Mouse (Mus musculus) adrenal gland, postnatal 10 days (tissue): ENCODE results near the gene Fmnl2. TPM values are rescaled to one million over a fixed set of nuclear protein-coding genes. Genes with fewer than 3 reads are reported as not detected.

ENCODE experiments used
- DNase-seq: peaks from one replicate; pipeline ENCODE4 v3.0.0; 2021; ENCODE audit warnings: mixed read lengths
- total RNA-seq, 2 experiments: library from RNA; stranded (reverse); gene quantifications; 2 replicates each; pipeline ENCODE4 v1.2.3; 2021

The Fmnl2 gene
- total RNA-seq, 2 experiments from 2014 or later: 15.2 to 15.7 TPM

GRCm38 (mm10) chr2:52957771-52958534 lies 100.3 kb downstream of the Fmnl2 start:
- no peak for DNase-seq

DNA sequence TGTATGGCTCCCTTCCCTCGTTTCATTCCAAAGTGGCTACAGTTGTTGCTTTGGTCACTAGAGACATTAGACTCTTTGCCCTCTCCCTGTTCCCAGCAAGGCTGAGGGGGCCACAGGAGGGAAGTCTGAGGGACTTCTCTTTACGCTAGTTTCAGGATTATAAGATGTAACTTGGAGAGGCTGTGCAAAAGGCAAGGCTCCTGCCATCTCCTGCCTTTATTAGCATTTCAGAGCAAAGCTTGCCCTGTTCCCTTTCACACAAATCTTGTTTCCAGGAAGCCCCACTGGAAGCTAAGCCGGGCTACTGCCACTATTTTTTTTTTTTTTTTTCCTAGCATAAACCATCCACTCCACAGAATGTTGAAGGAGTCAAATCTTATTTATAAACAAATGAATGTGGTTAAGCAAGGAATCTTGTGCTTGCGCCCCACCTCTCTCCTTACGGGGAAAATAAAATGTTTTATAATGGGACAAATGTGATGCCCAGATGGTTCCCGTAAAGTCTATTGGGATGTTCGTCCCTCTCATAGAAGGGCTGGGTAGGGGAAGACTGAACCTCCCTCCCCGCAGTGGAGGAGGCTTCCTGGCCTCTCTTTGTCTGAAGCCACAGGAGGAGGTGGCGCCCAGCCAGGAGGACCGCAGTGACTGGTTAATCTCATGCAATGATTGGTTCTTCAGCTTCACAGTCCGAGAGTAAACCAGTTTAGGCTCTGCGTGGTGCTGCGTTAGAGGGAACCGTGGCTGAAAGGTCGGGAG lies 101.1 kb downstream of the Fmnl2 start:
- DNase-seq: peak; percentile 83

DNA sequence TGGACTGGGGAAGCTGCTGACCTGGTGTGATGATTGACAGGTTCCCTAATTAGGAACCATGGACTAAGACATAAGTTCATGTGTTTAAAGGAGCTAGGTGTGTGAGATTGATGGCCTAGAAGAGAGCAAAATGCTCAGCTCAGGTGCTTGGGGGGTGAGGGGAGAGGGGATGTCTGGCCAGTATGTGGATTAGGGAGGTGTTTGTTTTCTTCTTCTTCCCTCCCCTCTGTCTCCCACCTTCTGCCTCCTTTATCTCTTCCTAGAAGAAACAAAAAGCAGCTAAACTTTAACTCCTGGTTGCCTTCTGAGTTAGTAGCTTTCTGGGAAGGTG lies 101.6 kb downstream of the Fmnl2 start:
- DNase-seq: no peak

DNA sequence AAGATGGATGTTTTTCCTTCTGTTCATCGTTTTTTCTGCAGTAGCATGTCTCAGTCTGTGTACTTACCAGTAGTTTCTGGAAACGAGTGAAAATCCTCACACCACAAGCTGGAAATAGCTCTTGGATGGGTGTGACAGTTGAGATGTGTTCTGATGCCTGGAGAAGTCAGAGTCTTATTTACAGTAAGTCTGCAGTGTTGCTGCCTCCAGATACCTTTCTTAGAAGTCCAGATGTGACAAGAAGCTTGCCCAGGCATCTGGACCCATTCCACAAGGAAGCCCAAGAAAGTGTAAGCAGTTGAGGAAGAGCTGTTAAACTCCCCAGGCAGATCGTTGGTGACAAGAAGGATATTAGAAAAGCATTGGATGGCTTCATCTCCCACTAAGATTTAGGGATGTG lies 102.3 kb downstream of the Fmnl2 start:
- no peak for DNase-seq

GRCm38 (mm10) chr2:52960697-52961096 lies 103.0 kb downstream of the Fmnl2 start:
- no peak for DNase-seq

DNA sequence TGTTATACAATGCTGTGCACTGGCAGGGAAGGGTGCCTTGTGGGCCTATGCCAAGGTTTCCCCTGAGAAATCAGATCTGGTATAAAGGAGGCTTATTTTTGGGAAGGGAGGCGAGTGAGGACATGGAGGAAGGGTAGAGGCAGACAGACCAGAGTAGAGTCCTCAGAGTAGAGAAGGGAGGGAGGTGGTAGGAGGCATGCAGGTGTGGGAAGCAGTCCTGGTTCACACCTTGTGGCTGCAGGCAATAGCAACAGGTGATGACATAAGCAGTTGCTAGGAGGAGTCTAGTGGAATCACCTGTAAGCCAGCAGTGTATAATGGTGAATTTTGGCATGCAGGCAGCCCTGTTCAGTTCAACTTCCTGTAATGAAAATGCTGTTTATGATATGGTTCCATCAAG lies 105.8 kb downstream of the Fmnl2 start:
- no peak for DNase-seq

DNA sequence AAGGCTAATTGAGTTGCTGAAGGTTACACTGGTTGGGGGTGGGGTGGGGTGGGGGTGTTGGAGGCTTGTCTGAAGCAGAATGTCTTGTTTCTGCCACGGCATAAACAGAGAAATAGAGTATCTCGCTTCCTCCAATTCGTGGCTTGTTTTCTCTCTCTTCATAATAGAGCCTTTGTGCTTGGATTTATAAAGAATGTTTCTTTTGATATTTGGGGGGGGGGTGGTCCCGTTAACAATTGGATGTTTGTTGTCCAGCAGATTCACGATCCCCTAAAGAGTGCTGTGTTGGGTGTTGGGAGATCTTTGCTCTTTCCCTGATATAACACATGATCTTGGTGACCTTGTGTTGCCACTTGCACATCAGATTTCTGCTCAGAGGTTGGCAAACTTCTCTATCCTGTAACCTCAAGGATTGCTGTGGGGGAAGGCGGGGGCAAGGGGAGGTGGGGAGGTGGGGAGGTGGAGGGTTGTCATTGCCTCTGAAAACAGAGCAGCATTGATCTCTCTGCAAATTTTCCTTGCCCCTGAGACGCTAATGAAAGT lies 106.8 kb downstream of the Fmnl2 start:
- DNase-seq: no peak

DNA sequence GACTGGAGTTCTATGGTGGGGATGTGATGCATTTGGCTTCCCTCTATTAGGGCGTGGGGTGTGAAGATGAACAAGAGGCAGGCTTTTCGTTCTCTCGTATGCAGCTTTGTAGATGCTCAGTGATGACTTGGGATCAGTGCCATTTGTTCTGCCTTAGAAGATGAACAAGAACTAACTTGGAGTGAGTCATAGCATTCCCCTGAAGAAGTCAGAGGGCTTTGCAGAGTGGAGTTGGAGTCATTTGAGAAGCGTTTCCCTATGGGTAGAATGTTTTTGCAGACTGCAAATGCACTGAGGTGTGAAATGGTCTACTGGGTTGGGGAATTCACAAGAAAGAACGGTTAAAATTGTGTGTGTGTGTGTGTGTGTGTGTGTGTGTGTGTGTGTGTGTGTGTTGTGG lies 108.6 kb downstream of the Fmnl2 start:
- DNase-seq: no peak

- no peak for DNase-seq
Observed at GRCm38 (mm10) chr2:52966820-52967460, 109.3 kb downstream of the Fmnl2 start.

GRCm38 (mm10) chr2:52967461-52967823 lies 109.8 kb downstream of the Fmnl2 start:
- DNase-seq: no peak

DNA sequence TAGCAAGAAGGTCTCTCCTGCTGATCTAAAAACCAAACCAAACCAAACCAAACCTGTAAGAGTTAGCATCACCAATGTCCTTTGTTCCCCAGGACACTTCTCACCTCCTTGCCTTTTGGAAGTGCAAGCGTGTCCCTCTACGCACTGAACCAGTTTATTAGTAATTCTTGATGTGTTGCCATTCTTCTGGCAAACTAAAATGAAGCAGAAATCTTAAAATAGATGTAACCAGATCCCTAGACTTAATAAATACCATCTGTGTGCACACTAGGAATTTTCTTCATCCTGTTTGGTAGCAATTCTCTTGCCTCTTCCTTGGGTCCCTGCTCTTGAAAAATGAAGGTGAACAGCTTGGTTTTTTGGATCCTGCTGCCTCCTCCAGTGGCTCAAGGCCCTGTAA lies 111.2 kb downstream of the Fmnl2 start:
- no peak for DNase-seq

DNA sequence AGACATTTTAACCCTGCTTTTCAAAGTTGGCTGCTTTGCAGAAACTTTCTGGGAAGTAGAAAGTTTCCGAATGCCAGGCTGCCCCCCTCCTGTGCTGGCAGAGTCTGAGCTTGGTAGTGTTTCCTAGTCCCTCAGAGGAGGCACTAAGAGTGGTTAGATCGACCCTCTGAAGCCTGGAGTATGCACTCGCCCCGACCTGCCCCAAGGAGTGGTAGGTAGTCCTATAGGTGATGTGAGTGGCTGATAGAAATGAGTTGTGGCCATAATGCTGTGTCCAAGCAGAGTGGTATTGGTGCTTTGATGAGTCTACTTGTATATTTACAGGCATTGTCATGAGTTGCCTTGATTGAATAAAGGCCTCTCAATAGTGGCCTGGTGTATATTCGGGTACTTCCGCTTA lies 116.4 kb downstream of the Fmnl2 start:
- DNase-seq: no peak

DNA sequence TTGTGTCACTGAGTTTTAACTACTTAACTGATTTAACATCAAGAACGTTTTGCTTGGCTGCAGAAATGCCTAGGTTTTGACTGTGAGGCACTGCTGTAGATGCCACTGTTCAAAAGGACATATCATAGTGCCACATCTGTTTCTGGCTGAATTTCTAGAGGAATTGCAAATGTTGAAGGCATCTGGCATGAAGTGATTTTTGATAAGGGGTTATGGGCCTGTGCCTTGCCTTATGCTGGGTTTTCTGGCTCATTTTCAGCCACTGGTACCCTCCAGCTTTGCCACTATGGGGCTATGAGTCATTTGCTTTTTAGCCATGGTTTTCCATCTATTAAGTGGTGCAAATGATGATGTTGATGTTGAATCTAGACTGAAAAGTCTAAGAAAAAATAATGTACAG lies 117.1 kb downstream of the Fmnl2 start:
- DNase-seq: no peak

GRCm38 (mm10) chr2:52977921-52978675 lies 120.4 kb downstream of the Fmnl2 start:
- no peak for DNase-seq

DNA sequence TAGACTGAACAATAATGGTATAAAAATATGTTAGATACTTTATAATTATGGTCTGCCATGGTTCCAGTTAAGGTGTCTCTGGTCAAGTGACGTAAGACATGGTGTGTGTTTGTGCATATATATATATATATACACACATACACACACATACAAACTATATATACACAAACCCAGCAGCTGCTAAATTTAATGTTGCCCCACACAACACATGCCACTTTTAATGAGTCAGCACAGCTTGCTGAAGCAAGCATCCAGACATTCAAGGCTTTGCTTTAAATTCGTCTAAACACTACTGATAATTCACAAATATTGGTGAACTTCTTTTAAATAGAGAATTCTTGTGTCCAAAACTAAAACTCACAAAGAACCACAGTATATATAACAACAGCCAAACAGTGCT lies 121.1 kb downstream of the Fmnl2 start:
- DNase-seq: no peak

DNA sequence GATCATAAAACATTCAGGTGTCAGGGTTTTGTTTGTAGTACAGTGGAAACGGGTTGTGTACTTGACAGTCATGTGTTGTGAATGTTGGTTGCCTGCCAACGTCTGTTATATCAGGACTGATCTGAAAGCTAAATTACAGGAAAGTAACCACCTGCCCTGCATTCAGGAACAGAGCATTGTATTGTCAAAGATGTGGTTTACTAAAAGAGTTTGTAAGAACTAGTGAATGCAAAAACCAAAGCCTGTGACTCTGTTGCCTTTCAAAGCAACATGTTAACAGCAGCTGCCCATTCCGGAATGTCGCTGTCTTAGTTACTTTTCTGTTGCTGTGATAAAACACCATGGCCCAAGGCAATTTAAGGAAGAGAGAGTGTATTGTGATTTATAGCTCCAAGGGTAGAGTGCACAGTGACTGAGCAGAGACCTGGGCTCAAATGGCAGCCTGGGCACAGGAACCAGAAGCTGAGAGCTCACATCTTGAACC lies 121.7 kb downstream of the Fmnl2 start:
- DNase-seq: peak; percentile 51

DNA sequence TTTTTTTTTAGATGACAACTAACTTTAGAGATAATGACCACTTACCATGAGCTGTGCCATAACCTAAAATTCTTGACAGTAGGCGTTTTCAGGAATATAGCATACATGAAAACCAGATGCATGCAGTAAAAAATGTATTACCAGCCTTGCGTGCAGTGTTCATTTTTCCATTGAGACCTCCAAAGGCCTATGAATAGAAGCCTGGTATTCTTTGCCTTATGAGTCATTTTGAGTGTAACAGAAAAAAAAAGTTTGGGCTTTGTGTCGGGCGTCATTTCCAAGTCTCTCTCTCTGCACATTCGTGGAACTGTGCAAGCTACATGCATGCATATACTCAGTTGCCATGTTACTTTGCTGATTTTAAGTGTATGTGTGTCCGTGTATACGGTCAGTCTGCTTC lies 123.5 kb downstream of the Fmnl2 start:
- DNase-seq: no peak

DNA sequence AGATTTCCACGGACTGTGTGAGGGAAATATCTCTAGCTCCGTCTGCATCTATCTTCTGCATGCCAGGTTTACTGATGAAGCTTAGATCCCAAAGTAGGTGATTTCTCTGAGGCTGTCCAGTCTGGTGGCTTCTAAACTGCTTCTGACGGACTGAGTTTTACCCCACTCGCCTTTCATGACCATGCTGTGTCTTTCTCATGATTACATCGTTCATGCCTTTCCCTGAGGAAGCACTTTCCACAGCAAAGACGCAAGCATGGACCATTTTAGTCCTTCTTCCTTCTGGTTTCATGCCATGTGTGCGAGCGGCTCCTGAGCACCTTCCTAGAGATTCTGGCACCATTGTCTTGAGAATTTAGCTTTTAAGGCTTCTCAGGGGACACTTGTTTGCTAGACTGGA lies 123.9 kb downstream of the Fmnl2 start:
- no peak for DNase-seq

GRCm38 (mm10) chr2:52982502-52982901 lies 124.8 kb downstream of the Fmnl2 start:
- no peak for DNase-seq

DNA sequence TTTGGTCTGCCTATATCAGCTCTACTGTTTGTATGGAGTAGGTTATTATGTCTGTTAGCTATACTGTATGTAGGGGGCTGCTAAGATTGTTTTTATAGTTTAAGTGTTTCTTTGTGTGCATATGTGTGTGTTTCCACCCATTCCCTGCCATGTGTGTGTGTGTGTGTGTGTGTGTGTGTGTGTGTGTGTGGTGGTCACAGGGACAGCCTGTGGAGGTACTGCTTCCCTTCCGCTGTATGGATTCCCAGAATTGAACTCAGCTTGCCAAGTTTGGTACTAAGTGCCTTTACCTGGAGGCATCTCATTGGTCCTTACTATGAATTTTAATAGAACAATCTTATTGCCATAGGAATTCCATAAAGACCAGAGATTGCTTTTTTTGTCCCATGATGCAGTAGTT lies 126.9 kb downstream of the Fmnl2 start:
- DNase-seq: no peak

GRCm38 (mm10) chr2:52985167-52985566 lies 127.5 kb downstream of the Fmnl2 start:
- no peak for DNase-seq

- DNase-seq: no peak
Observed at GRCm38 (mm10) chr2:52986354-52986753, 128.7 kb downstream of the Fmnl2 start.
